Mouse (Mus musculus) thymus, adult 2 months (tissue): Measurements from ENCODE around the gene Hoxd4.

Experiments
- CTCF ChIP-seq: fragments of 200-500 bp; IDR thresholded peaks from 2 replicates; pipeline ENCODE4 v1.5.1; 2012; ENCODE audit warnings: mild to moderate bottlenecking, control low read depth, low read length, moderate library complexity, borderline replicate concordance; ENCODE audit not compliant: control insufficient read depth, poor library complexity, insufficient read depth; ENCODE audit errors: extremely low read depth
- POLR2A ChIP-seq: fragments of 200-500 bp; IDR thresholded peaks from 2 replicates; pipeline ENCODE4 v1.6.1; 2012; ENCODE audit warnings: mild to moderate bottlenecking, low read length, control low read depth, moderate library complexity; ENCODE audit not compliant: control insufficient read depth, poor library complexity, insufficient read depth; ENCODE audit errors: extremely low read depth

GRCm38 (mm10) chr2:74726551-74726950 is 14.8 kb downstream of the Hoxd4 start, which contains the start of gene Gm28230:
- no peak for TF ChIP-seq POLR2A
- no peak for TF ChIP-seq CTCF
